Mouse (Mus musculus) megakaryocyte-erythroid progenitor cell, adult 5-6 weeks (primary cell): ENCODE data around the gene Rai14. TPM values are rescaled to one million over a fixed set of nuclear protein-coding genes. Genes with fewer than 3 reads are reported as not detected.

Experiments used
- ATAC-seq: replicated peaks from 2 replicates; pipeline ENCODE4 v1.8.0; 2016; ENCODE audit warnings: mild to moderate bottlenecking, inconsistent platforms; ENCODE audit not compliant: severe bottlenecking, poor library complexity, low FRiP score, low TSS enrichment
- total RNA-seq, 2 experiments: library from RNA; stranded (forward) in 1 of 2; stranded (reverse) in 1 of 2; fragments of 200-1000, 215-1000 nt in 1 of 2; fragments of >200 nt in 1 of 2; fragmentation: Nextera tagmentation in 1 of 2; gene quantifications; 2 replicates each; pipeline ENCODE4 v1.2.3; 2014 to 2017

Gene Rai14
- 1.2 and 5.4 TPM in 2 replicates for total RNA-seq (2014; fragmentation: Nextera tagmentation)
- 3.7 and 4.1 TPM in 2 replicates for total RNA-seq (2017)

GRCm38 (mm10) chr15:10714409-10715138 is at the start of gene Rai14:
TSS of gene Rai14 (minus strand) at chr15:10714624.
- ATAC-seq: peak; percentile 77

GRCm38 (mm10) chr15:10761441-10761840 is 47.0 kb upstream of the Rai14 start:
- no peak for ATAC-seq

GRCm38 (mm10) chr15:10760006-10760405 is 45.6 kb upstream of the Rai14 start:
- ATAC-seq: no peak

GRCm38 (mm10) chr15:10759440-10759839 is 45.0 kb upstream of the Rai14 start:
- no peak for ATAC-seq

GRCm38 (mm10) chr15:10758808-10759207 is 44.4 kb upstream of the Rai14 start:
- ATAC-seq: no peak

GRCm38 (mm10) chr15:10751141-10751540 is 36.7 kb upstream of the Rai14 start:
- no peak for ATAC-seq

- ATAC-seq: no peak
Measured at GRCm38 (mm10) chr15:10750339-10750738, 35.9 kb upstream of the Rai14 start.

- no peak for ATAC-seq
Measured at GRCm38 (mm10) chr15:10749678-10750077, 35.3 kb upstream of the Rai14 start.

- ATAC-seq: no peak
Measured at GRCm38 (mm10) chr15:10747638-10748037, 33.2 kb upstream of the Rai14 start.

- no peak for ATAC-seq
Measured at GRCm38 (mm10) chr15:10747226-10747625, 32.8 kb upstream of the Rai14 start.

GRCm38 (mm10) chr15:10746303-10747051 is 32.1 kb upstream of the Rai14 start:
- no peak for ATAC-seq

- no peak for ATAC-seq
Measured at GRCm38 (mm10) chr15:10742441-10742840, 28.0 kb upstream of the Rai14 start.

- ATAC-seq: no peak
Measured at GRCm38 (mm10) chr15:10739279-10739678, 24.9 kb upstream of the Rai14 start.

- ATAC-seq: no peak
Measured at GRCm38 (mm10) chr15:10738354-10739142, 24.1 kb upstream of the Rai14 start.

- ATAC-seq: no peak
Measured at GRCm38 (mm10) chr15:10735948-10736347, 21.5 kb upstream of the Rai14 start.

GRCm38 (mm10) chr15:10735216-10735615 is 20.8 kb upstream of the Rai14 start:
- ATAC-seq: no peak

GRCm38 (mm10) chr15:10731398-10731797 is 17.0 kb upstream of the Rai14 start:
- no peak for ATAC-seq

- ATAC-seq: no peak
Measured at GRCm38 (mm10) chr15:10726272-10726671, 11.8 kb upstream of the Rai14 start.

- ATAC-seq: no peak
Measured at GRCm38 (mm10) chr15:10724857-10725256, 10.4 kb upstream of the Rai14 start.

GRCm38 (mm10) chr15:10723507-10723906 is 9.1 kb upstream of the Rai14 start:
- ATAC-seq: no peak
